Comparison of ENCODE assay signal across 8 mouse cellular contexts in the genomic region with DNA sequence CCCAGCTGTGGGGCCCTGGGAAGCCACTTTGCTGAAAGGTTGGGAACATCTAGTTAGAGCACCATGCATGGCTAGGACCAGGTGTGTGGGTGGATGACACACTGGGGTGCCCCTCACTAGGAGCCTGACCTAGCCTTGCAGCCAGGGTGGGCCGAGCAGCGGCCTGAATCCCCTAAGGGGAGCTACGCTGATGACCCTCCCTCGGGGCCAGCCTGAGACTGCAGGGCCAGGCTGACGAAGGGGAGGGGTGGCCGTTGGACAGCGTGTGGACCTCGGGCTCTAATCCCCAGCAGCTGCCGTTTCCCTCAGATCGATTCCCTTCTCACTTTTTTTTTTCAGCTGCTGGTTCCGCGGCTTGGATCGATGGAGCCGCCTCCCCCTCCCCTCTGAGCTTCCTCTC. TPM values are rescaled to one million over a fixed set of nuclear protein-coding genes. Genes with fewer than 3 reads are reported as not detected.
DNase-seq lines count a peak whose midpoint lies in the region; ATAC-seq and TF ChIP-seq lines count a peak whose summit lies in the region.

No protein-coding gene starts in this region.

- DNase-seq in heart, postnatal 4 days: no peak
- peak; percentile 59 for DNase-seq in embryonic facial prominence, embryonic 10.5 days (ENCODE audit: low spot score)
- no peak for DNase-seq in layer of hippocampus, adult 9-11 months
- DNase-seq in lung, adult 2 months: no peak
- DNase-seq in testis, postnatal 10 days (ENCODE audit: low spot score): no peak

- WGBS in heart, embryonic 12.5 days: 2% methylated on average over 14 of the region's 14 CpGs
- 1% methylated on average over 14 of the region's 14 CpGs for WGBS in embryonic facial prominence, embryonic 10.5 days
- WGBS in hindbrain, embryonic 16.5 days: 4% methylated on average over 14 of the region's 14 CpGs
- WGBS in lung, adult 2 months: 6% methylated on average over 14 of the region's 14 CpGs

- no peak overlapping the region for H3ac ChIP-seq in myocyte (ENCODE audit: control insufficient read depth, insufficient read length)

- ATAC-seq in heart, embryonic 12.5 days (ENCODE audit: insufficient number of reproducible peaks, low FRiP score): no peak
- no peak for ATAC-seq in hindbrain, embryonic 16.5 days

- no peak overlapping the region for H3K27ac ChIP-seq in heart, embryonic 12.5 days (ENCODE audit: poor library complexity, severe bottlenecking)
- H3K27ac ChIP-seq in embryonic facial prominence, embryonic 10.5 days (replicated peaks): peak overlapping the region; percentile 68
- peak overlapping the region; percentile 52; the same call in 1 of the 2 replicates for H3K27ac ChIP-seq in hindbrain, embryonic 16.5 days (ENCODE audit: low read depth, low read length)

- TF ChIP-seq POLR2A in myocyte (IDR thresholded peaks at IDR 0.05; ENCODE audit: insufficient read length, low read depth): no peak
- no peak for TF ChIP-seq POLR2A in lung, adult 2 months (IDR thresholded peaks at IDR 0.05; ENCODE audit: borderline replicate concordance, extremely low read depth, low read depth, low read length)

- H3K9ac ChIP-seq in heart, embryonic 12.5 days: no peak overlapping the region; the same call in 1 of the 2 replicates
- H3K9ac ChIP-seq in hindbrain, embryonic 16.5 days (ENCODE audit: low read depth, low read length): no peak overlapping the region

- no peaks in the 10 kb centered on the region for H3K79me2 ChIP-seq in myocyte (ENCODE audit: control insufficient read depth, insufficient read depth)

- no peak for TF ChIP-seq CTCF in lung, adult 2 months (IDR thresholded peaks at IDR 0.05; ENCODE audit: insufficient read depth, low read length)

- 0 out of 2 replicates have a peak overlapping the region, but pooled peaks have one; percentile 2 for H3K4me2 ChIP-seq in heart, embryonic 12.5 days
- H3K4me2 ChIP-seq in hindbrain, embryonic 16.5 days (ENCODE audit: low read length): peak overlapping the region; percentile 39
- H3K4me2 ChIP-seq in myocyte (ENCODE audit: low read depth): no peak overlapping the region

- no peak overlapping the region for H3K4me3 ChIP-seq in heart, embryonic 12.5 days
- peak overlapping the region; percentile 47 for H3K4me3 ChIP-seq in embryonic facial prominence, embryonic 10.5 days
- no peak overlapping the region for H3K4me3 ChIP-seq in hindbrain, embryonic 16.5 days (ENCODE audit: low read length)
- no peak overlapping the region for H3K4me3 ChIP-seq in myocyte
- H3K4me3 ChIP-seq in lung, adult 2 months (replicated peaks; ENCODE audit: extremely low read depth, low read depth, low read length): no peak overlapping the region

- H3K4me1 ChIP-seq in heart, embryonic 12.5 days (replicated peaks): peaks cover 74% of the 10 kb centered on the region
- peaks cover 100% of the 10 kb centered on the region for H3K4me1 ChIP-seq in embryonic facial prominence, embryonic 10.5 days
- H3K4me1 ChIP-seq in hindbrain, embryonic 16.5 days (ENCODE audit: control insufficient read depth, insufficient read depth, low read depth, low read length): peaks cover 70% of the 10 kb centered on the region
- no peaks in the 10 kb centered on the region for H3K4me1 ChIP-seq in lung, adult 2 months (ENCODE audit: control insufficient read depth, insufficient read depth, low read length)

- peaks cover 89% of the 10 kb centered on the region for H3K27me3 ChIP-seq in heart, embryonic 12.5 days (replicated peaks)
- peaks cover 98% of the 10 kb centered on the region for H3K27me3 ChIP-seq in embryonic facial prominence, embryonic 10.5 days (replicated peaks; ENCODE audit: low read depth, poor library complexity, severe bottlenecking)
- H3K27me3 ChIP-seq in hindbrain, embryonic 16.5 days (replicated peaks; ENCODE audit: control insufficient read depth, insufficient read depth, low read length): peaks cover 4% of the 10 kb centered on the region
- peaks cover 18% of the 10 kb centered on the region for H3K27me3 ChIP-seq in myocyte (ENCODE audit: control insufficient read depth, insufficient read depth, insufficient read length)

- H3K36me3 ChIP-seq in heart, embryonic 12.5 days: no peaks in the 10 kb centered on the region
- H3K36me3 ChIP-seq in embryonic facial prominence, embryonic 10.5 days (replicated peaks): no peaks in the 10 kb centered on the region
- no peaks in the 10 kb centered on the region for H3K36me3 ChIP-seq in hindbrain, embryonic 16.5 days (ENCODE audit: control insufficient read depth, insufficient read depth, low read length)
- H3K36me3 ChIP-seq in myocyte (ENCODE audit: control insufficient read depth, insufficient read depth): no peaks in the 10 kb centered on the region

- no peaks in the 10 kb centered on the region for H3K9me3 ChIP-seq in heart, embryonic 12.5 days (replicated peaks)
- H3K9me3 ChIP-seq in embryonic facial prominence, embryonic 10.5 days: no peaks in the 10 kb centered on the region
- no peaks in the 10 kb centered on the region for H3K9me3 ChIP-seq in hindbrain, embryonic 16.5 days (ENCODE audit: control insufficient read depth, low read length)

TF ChIP-seq in myocyte, 11 proteins besides CTCF, POLR2A, EP300 and RAD21:
- TF ChIP-seq REST (IDR thresholded peaks at IDR 0.05; ENCODE audit: insufficient read depth, insufficient read length) (no peak), TCF3 (IDR thresholded peaks at IDR 0.05; ENCODE audit: insufficient read length, low read depth) (no peak), CEBPB (IDR thresholded peaks at IDR 0.05; ENCODE audit: insufficient read depth, poor library complexity, severe bottlenecking) (no peak), SRF (IDR thresholded peaks at IDR 0.05; ENCODE audit: control insufficient read depth, insufficient read length, low read depth) (no peak), MYOG (IDR thresholded peaks at IDR 0.05; ENCODE audit: control insufficient read depth in 1 of 3, insufficient read depth in 1 of 3, insufficient read length in 2 of 3, low read depth in 2 of 3) (peak in 2 of 3 experiments; percentile 81 to 82), MAX (IDR thresholded peaks at IDR 0.05; ENCODE audit: low read depth) (no peak), POLR2AphosphoS2 (IDR thresholded peaks at IDR 0.05; ENCODE audit: insufficient read length, low read depth) (no peak), MYOD1 (IDR thresholded peaks at IDR 0.05; ENCODE audit: control insufficient read depth in 1 of 3, insufficient read length in 2 of 3, low read depth in 2 of 3) (peak in 2 of 3 experiments; percentile 40 to 60)

RNA-seq across cellular contexts. Expression of a gene that starts 1.3 kb away (rescaled TPM):
- polyA plus RNA-seq in heart, embryonic 12.5 days (2016; fragmentation: Nextera tagmentation; extraction: Ambion mirVana): 0.24 and 0.33 TPM in 2 replicates
- not detected for total RNA-seq in heart, postnatal 4 days (2021)
- 2.1 and 2.4 TPM in 2 replicates for polyA plus RNA-seq in embryonic facial prominence, embryonic 10.5 days (2016; fragmentation: Nextera tagmentation; extraction: Ambion mirVana)
- 20.3 and 21.6 TPM in 2 replicates for polyA plus RNA-seq in hindbrain, embryonic 16.5 days (2015; fragmentation: Nextera tagmentation; extraction: Ambion mirVana)
- 0.28 TPM for polyA plus RNA-seq in myocyte (2012; fragmentation: generic; extraction: Trizol)
- 0.05 TPM in 1 of 2 replicates, not detected in the other for polyA plus RNA-seq in lung, adult 2 months (2012; rRNA removed)

RNA-seq across cellular contexts. Expression of a gene that starts 13.2 kb away (rescaled TPM):
- polyA plus RNA-seq in heart, embryonic 12.5 days (2016; fragmentation: Nextera tagmentation; extraction: Ambion mirVana): 67.7 and 69.1 TPM in 2 replicates
- total RNA-seq in heart, postnatal 4 days (2021): 10 to 100 TPM; 41.1 to 41.4 TPM
- polyA plus RNA-seq in embryonic facial prominence, embryonic 10.5 days (2016; fragmentation: Nextera tagmentation; extraction: Ambion mirVana): 57.1 and 61.3 TPM in 2 replicates
- polyA plus RNA-seq in hindbrain, embryonic 16.5 days (2015; fragmentation: Nextera tagmentation; extraction: Ambion mirVana): 77.8 and 78.4 TPM in 2 replicates
- 106 TPM for polyA plus RNA-seq in myocyte (2012; fragmentation: generic; extraction: Trizol)
- 106 and 125 TPM in 2 replicates for polyA plus RNA-seq in lung, adult 2 months (2012; rRNA removed)

RNA-seq across cellular contexts. Expression of a gene that starts 30.2 kb away (rescaled TPM):
- 35.2 and 37.8 TPM in 2 replicates for polyA plus RNA-seq in heart, embryonic 12.5 days (2016; fragmentation: Nextera tagmentation; extraction: Ambion mirVana)
- 10 to 100 TPM; 38.0 to 38.7 TPM for total RNA-seq in heart, postnatal 4 days (2021)
- 25.3 and 27.0 TPM in 2 replicates for polyA plus RNA-seq in embryonic facial prominence, embryonic 10.5 days (2016; fragmentation: Nextera tagmentation; extraction: Ambion mirVana)
- 42.1 and 46.4 TPM in 2 replicates for polyA plus RNA-seq in hindbrain, embryonic 16.5 days (2015; fragmentation: Nextera tagmentation; extraction: Ambion mirVana)
- polyA plus RNA-seq in myocyte (2012; fragmentation: generic; extraction: Trizol): 52.1 TPM
- polyA plus RNA-seq in lung, adult 2 months (2012; rRNA removed): 89.7 and 127 TPM in 2 replicates

RNA-seq across cellular contexts. Expression of a gene that starts 30.4 kb away (rescaled TPM):
- polyA plus RNA-seq in heart, embryonic 12.5 days (2016; fragmentation: Nextera tagmentation; extraction: Ambion mirVana): 0.41 and 0.49 TPM in 2 replicates
- total RNA-seq in heart, postnatal 4 days (2021): 1 to 10 TPM in 1 of 2 experiments, under 1 TPM in 1; 0.55 to 1.1 TPM
- 3.3 and 3.5 TPM in 2 replicates for polyA plus RNA-seq in embryonic facial prominence, embryonic 10.5 days (2016; fragmentation: Nextera tagmentation; extraction: Ambion mirVana)
- polyA plus RNA-seq in hindbrain, embryonic 16.5 days (2015; fragmentation: Nextera tagmentation; extraction: Ambion mirVana): 50.5 and 52.5 TPM in 2 replicates
- 0.78 TPM for polyA plus RNA-seq in myocyte (2012; fragmentation: generic; extraction: Trizol)
- 5.2 and 7.4 TPM in 2 replicates for polyA plus RNA-seq in lung, adult 2 months (2012; rRNA removed)

RNA-seq across cellular contexts. Expression of a gene that starts 57.3 kb away (rescaled TPM):
- 137 and 147 TPM in 2 replicates for polyA plus RNA-seq in heart, embryonic 12.5 days (2016; fragmentation: Nextera tagmentation; extraction: Ambion mirVana)
- 100 to 1,000 TPM; 196 to 210 TPM for total RNA-seq in heart, postnatal 4 days (2021)
- polyA plus RNA-seq in embryonic facial prominence, embryonic 10.5 days (2016; fragmentation: Nextera tagmentation; extraction: Ambion mirVana): 57.9 and 63.0 TPM in 2 replicates
- polyA plus RNA-seq in hindbrain, embryonic 16.5 days (2015; fragmentation: Nextera tagmentation; extraction: Ambion mirVana): 25.4 and 26.1 TPM in 2 replicates
- 148 TPM for polyA plus RNA-seq in myocyte (2012; fragmentation: generic; extraction: Trizol)
- 20.7 and 26.1 TPM in 2 replicates for polyA plus RNA-seq in lung, adult 2 months (2012; rRNA removed)
